Mouse (Mus musculus): ENCODE data around the gene Zbtb16.
A peak's percentile ranks its signal among the peaks of the same experiment; 100 is the strongest.

The Zbtb16 gene

DNA sequence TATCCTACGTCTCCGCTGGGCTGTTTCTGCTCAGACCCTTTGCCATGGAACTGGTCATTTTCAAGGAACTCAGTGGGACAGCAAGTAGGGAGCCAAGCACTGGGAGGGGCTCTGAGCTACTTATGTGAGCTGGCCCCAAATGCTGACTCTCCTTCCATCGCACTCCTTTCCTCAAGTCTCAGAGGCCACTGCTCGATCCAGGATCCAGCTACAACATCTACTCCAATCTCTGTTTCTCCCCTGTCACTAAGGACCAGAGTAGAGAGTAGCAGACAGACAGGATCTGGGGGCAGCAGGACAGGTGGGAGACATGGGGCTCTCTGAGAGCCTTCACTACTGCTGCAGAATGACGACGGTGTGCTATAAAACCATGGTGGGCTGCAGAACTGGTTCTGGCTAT is 91.6 kb downstream of the Zbtb16 start:
- DNase-seq (ENCODE audit: low spot score): no peak

DNA sequence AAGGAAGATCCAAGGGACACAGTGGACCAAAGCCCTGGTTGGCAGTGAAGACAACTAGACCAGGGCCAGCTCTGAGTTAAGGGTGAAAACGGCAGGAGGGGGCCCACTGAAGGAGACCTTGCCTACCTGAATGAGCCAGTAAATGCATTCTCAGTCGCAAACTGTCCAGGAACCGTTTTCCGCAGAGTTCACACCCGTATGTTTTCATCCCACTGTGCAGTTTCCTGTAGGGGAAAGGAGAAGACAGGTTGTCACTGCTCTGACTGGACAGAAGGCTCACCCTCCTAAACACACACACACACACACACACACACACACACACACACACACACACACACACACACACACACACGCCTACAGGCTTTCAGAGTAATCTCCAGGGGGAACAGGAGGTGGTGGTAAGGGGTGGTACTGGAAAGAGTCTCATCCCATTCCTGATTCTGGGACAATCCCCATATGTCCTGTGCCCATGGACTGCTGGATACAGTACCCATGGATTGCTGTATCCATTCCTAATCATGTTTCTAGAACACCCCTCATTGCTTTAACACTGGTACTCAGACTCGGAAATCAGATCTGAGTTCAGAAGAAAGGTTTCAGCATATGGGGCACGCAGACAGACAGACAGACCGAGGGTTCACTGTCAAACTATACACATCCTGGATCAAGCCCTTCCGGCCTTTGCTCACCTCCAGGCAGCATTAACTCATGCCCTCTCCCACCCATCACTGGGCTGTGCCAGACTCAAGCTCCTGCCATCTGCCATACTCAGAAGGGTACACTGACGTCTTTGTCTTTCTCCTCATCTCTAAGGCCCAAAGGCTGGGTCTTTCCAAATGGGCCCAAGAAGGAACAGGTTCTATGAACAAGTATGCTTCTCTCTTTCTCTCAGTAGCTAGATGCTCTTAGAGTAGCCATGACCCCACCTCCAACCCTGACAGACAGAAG is 92.4 kb downstream of the Zbtb16 start:
- no peak for DNase-seq (ENCODE audit: low spot score)

DNA sequence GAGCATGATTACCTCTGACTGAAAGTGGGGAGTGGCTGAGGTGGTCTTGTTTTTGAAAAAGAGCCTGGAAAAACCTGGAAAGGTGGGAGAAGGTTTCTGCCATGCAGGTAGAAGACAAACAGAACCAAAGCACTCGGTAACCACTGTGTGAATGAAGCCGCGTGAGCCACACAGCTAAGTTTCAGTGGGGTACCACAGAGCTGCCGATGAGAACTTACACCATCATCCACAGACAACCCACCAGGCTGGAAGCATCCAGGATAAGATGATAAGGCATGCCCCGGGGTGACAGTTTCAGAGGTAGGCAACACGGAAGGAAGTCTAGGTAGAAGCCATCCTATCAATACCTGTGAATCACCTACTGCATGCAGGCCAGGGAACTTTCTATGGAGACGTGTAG is 93.9 kb downstream of the Zbtb16 start:
- DNase-seq (ENCODE audit: low spot score): no peak

DNA sequence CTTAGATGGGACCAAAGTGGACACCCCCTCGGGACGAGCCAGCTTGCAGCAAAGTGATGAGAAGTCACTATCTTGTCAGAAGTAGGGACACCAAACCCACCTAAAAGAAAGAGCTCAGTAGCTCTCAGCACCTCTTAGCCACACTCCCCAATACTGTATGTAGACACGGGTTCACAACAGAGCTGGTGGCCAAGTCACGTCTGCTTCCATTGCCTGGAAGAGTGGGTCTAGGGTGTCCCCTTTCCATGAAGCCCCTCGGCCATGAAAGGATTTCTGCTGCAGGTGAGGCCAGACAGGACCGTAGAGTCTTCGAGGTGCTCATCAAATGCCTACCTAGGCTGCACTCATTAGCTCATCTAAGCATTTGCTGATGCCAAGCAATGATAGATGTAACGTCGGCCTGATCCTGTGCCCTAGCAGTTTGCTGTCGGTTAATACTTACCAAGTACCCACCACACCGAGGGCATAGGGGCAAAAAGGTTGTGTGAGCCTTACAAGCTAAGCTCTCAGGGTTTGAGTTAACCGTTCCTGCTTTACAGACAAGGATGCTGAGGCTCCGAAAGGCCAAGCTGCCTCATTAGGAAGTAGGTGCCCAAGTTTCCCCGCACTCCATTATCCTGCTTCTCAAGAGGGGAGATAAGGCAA is 94.5 kb downstream of the Zbtb16 start:
- DNase-seq (ENCODE audit: low spot score): no peak

DNA sequence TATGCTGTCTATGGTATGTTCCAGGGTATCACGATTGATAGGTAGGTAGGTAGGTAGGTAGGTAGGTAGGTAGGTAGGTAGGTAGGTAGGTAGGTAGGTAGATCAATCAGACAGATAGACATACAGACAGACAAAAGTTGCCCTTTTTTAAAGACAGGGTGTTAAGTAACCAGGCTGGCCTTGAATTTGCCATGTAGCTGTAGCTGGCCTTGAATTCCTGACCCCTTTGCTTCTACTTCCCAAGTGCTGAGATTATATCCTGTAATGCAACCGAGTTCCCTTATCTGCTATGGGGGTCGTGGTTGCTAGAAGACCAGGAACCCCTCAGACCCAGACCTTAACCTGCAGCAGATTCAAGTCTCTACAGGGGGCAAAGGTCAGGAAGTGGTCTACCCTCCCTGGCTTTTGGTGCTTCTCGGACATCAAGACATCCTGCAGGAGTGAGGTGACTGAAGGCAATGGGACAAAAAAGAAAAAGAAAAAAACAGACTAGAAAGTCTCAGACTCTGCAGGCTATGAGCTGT is 95.2 kb downstream of the Zbtb16 start:
- DNase-seq (ENCODE audit: low spot score): no peak

DNA sequence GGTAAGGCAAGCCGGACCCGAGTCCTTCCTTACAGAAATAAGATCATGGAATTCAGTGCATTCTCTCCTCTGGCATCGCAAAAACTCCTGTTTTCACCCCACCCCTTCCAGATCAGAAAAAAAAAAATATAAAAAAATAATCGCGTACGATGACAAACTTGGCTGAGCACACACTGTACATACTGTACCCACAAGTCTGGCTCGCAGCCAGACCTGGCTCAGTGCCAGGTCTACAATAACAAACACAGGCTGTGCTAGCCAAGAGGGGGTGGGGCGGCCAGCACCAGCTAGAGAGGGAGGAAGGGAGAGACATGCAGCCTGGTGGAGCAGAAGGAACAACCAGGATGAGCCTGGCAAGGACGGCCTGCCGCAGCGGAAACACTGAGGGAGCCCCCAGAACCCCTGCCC is 95.9 kb downstream of the Zbtb16 start:
- DNase-seq (ENCODE audit: low spot score): peak; percentile 96

DNA sequence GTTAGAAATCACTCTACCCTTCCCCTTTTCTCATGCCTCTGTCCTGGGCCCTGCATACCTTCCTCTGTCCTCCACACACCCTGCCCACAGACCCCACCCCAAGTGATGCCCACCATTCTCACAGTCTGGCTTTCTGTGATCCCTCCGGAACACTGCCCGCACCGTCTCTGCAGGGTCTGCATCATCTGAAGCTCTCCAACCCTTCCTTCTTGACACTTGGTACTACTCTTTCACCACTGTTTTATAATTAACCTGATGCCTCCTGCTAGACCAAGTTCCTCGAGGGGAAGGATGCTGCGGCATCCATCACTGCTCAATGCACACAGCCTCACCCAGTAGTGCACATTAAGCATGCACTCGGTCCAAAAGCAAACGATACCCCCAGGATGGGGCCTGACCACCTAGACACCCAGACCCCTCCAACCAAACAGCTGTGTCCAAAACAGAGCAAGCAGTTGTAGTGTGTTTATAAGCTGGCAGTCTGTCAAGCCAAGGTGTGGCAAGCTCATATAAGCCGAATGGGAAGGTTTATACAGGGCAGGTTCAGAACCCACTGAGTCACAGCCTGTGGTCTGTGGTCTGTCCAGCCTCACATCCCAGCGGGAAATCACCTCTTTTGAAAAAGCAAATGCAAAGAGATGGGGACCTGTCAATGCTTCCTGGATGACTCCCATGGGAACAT is 97.1 kb downstream of the Zbtb16 start:
- no peak for DNase-seq (ENCODE audit: low spot score)

DNA sequence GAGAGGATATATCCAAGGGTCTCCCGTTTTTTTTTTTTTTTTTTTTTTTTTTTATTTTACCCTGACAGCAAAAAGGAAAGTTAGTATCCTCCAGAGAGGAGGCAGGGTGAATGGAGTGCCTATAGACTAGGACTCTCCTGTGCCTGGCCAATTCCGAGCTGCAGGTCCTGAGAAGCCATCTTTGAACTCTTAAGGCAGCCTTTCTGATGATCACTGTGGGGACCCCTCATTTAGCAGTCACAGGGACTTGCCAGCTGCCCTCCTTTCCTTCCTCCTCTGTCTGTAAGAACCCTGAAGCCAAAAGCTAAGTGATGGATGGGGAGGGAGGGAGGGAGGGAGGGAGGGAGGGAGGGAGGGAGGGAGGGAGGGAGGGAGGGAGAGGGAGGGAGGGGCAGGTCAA is 98.1 kb downstream of the Zbtb16 start:
- no peak for DNase-seq (ENCODE audit: low spot score)

DNA sequence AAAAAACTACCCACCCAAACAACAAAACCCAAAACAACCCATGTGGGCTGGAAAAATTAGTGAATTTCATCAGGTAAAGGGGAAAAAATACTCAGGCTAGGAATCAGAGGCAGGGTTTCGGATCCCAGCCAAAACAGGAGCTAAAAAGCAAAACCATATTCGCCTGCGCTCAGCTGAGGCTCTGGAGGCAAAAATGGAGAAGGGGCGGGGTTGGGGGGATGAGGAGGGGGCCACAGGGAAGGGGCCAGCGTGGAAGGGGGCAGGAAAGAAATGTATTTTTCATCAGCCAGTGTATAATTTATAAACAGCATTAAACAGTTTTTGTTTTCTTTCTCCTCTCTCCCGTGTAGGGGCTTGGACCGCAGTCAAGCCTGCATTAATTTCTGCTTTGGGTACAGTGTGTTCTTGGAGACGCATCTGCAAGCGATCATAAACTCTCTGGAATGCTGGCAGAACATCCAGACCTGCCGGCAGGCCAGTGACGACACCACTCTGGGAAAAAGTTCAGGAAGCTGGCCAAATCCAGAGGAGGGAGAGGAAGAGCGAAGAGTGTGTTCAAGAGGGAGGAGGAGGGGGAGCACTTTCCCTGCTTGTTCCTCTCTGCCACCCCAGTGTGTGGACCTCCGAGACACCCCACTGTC is 98.7 kb downstream of the Zbtb16 start:
- DNase-seq (ENCODE audit: low spot score): peak; percentile 72

DNA sequence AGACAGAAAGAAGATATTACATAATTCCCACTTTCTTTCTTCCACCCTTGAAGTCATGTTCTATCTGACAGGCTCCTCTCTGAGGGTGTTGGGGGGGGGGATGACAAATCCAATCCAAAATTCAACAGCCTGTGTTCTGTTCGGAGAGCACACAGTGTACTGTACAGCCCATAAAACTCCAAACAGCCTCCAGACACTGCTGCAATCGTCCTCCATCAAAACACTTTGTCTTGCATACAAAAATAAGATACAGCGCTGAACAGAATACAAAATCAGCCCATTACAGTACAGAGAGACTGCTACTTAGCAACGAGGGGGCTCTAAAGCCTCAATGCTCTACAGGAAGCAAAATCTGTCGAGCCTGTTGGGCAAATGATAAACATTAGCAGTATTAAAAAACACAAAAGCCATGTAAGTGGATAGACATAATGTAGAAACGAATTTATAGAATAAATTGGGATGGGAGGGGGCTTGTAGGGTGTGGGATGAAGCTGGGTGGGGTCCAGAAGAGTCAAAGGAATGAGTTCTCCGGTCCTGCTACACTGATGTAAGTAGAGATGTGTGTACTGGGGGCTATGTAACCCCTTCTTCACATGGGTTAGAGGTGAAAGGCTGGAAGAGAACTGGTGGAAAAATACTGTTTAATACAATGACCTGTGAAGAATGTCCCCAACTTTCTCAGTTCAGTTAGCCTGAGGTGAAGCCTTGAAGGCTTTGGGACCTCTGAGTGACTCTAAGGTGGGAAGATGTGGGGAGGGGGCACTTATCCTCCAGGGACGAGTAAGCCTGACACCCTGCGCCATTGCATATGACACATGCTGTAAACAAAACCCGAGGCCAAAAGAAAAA is 99.4 kb downstream of the Zbtb16 start:
- DNase-seq (ENCODE audit: low spot score): no peak

DNA sequence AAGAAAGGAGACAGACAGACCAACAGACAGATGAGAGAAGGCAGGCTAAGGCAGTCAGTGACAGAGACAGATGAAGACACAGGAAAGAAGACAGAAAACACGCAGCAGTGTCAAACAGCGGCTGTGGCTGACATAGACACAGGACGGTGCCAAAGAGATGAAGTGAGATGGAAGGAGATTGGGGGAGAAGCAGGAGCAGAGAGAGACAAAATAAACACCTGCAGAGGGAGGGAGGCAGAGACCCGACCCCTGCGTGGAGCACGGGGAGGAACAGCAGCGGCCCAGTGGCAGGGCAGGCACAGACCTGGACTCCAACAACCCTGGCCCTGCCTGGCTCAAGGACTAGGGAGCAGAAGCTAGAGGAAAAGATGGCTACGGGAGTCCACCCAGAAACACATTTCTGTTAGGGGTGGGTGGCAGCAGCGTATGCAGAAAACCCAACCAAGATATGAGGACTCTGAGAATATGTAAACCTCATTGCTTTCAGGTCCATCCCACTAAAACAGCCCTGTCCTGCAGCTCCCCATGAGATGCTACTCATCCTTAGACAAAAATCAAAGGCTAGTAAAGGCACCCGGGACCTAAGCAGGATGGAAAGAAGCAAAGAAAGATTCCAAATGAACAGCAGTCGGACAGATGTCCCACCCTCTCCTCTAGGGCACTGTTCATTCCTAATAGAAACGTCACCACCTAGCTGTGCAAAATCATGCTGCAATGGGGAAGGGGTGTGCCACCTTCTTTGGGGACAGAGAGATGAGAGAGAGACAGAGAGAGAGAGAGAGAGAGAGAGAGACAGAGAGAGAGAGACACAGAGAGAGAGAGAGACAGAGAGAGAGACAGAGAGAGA is 100.3 kb downstream of the Zbtb16 start:
- DNase-seq (ENCODE audit: low spot score): no peak

DNA sequence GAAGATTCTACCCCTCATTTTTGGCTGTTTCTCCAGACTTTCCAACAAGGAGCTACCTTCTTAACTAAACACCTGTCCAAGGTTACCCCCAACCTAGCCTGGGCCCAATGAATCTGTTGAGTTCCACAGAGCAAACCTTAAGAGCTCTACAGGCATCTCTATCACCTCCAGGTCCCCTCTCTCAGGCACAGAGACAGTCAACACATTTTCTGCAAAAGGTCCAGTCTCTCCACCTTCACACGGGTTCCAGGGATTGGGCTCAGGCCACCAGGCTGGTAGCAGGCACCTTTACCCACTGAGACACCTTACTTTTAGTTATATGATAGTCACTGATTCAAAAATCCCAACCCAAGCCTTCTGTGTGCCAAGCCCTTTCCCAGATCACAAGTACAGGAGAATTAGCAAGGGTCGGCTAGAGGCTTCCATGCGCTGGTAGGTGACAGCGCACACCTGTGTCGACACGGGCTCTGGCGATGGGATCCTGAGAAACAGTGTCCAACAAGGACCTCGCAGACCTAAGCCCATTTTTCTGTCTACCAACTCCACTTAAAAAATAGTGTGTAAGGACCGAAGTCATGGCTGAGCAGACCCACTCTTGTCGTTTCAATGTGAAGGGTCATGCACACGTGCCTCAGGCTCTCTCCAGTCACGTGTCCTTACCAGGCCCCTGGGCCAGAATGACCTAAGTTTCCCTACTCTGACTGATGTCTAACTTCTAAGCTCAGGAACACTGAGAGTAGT is 101.1 kb downstream of the Zbtb16 start:
- DNase-seq (ENCODE audit: low spot score): no peak

DNA sequence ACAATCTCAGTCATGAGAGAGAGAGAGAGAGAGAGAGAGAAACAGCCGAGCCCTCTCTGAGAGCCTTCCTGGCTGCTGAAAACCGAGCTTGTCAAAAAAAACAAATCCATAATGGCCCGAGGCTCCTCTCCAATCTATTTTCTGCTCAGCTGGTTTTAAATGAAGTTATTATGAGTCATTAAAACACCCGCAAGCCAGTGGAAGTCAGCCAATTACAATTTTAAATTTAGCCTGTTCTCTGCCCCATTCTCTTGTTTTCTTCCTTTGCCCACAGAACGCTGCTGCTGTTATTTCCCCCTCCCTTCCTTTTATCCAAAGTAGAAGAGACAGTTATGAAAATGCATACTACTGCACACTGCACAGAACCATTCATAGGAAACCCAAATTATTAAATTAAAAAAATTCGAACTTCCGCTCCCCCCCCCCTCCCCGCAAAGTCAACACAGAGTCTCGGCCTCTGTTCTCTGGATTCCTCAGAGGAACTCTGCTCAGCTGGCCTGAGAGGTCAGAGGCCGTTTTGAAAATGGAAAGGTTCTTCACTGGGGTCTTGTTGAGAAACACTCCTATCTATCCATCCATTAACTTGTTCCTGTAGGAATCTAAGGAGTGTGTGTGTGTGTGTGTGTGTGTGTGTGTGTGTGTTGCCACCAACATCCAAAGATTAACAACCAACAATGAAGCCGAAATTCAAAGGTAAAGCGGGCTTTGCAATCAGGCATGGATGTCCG is 102.0 kb downstream of the Zbtb16 start:
- DNase-seq (ENCODE audit: low spot score): no peak

DNA sequence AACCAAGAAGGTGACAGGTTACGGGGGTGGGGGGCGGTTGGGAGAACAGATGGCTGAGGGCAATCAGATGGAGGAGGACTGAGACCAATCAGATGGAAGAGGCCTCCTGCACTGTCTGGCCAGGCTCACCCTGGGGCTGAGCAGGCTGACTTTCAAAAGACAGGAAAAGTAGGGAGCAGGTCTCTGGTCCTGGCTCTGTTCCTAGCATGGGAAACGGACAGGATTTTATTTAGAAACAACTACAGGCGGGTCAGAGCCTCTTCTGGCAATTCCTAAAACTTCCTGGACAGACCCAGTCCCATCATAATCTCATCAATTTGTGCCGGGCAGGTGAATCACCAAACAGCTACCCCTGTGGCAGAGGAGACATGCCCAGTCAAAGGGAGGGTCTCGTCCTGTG is 102.9 kb downstream of the Zbtb16 start:
- no peak for DNase-seq (ENCODE audit: low spot score)

DNA sequence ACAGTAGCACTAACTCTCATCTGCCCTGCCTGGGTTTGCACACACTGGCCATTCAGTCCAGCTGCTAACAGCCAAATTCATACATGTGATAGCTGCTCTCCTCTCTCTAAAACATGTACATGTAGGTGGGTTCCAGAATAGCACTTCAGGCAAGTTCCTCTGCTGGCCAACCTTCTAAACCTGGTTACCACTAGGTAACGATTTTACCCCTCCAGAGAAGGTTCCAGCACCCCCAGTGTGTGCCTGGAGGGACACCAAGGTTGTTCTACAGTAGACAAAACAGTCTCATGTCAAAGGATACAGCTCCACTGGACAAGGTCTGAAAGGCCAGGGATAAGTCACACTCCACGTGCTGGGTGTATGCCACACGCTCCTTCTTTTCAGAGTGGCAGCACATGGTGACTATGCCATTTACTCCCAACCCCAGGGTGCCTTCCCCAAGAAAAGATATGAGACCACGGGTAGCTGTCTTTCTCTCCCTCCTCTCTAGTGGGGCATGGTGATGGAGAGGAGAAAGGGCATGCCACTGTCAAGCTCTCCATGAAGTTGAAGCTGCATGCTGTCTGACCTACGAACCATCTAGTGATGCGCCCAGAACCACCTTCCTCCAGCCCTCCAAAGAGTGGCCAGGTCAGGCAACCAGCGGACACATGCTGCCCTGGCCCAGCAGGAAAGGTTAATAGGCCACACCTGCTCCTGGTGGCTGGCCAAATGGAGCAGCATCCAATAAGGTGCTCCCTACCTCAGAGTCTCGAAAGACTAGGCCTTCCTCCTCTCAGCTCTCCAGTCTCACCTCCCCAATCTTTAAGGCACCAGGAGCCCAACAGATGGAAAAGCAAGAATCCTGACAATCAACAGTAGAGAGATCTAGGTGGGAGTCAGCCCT is 104.1 kb downstream of the Zbtb16 start:
- DNase-seq (ENCODE audit: low spot score): no peak

DNA sequence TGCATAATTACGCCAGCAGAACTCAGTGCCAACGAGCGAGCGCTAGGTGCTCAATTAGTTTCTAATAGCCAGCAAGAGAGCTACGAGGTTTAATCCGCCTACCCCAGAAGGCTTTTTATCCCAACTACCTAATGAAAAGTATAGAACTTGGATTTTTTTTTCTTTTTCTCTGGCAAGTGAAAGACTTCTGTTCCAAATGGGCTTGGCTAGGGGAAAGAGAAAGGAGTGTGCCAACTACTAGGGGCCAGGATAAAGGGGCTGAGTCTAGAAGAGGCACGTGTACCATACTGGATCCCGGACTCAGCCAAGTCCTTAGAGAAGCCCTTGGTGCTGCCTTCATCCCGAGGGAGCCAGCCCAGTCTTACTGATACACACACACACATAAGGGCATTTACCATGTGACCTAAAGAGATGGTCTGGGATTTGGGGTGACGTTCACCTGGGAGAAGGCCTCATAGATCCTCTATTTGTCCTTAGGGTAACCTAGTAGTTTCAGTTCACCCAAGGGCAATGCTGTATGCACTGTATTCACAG is 105.5 kb downstream of the Zbtb16 start:
- DNase-seq (ENCODE audit: low spot score): no peak

DNA sequence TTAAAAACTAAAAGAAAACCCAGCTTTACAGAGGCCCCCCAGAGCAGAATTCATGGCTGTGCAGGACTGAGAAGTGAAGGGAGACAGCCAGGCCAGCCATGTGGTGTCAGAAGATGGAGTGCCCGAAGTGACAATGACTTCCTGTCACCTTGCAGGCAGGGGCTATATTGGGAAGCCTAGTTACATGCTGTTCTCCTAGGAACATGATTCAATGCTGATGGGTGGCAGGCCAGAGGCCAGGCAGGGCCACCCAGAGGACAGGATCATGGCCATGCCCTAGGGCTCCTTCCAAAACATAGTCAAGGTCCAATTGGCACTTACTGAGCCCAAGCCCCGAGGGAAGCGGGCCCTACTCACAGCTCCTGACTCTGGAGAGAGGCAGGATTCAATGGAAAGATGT is 106.6 kb downstream of the Zbtb16 start:
- DNase-seq (ENCODE audit: low spot score): no peak

DNA sequence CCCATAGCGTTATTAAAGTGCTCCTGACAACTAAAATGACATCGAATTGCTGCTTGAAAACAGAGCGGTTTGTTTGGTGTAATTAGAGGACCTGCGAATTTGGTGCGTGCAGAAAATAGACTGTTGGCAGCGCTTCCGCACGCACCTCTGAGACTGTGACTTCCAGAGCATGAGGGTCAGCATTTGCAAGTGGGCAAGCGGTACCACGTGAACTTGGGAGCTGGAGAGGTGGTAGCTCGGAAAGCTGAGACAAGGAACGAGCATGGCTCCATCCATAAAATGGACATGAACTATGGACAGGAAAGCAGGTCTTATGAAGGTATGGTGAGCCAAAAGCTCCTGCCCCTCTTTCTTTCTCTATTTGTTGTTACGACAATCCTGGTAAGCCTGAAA is 107.3 kb downstream of the Zbtb16 start:
- DNase-seq (ENCODE audit: low spot score): no peak

Data from urinary bladder, postnatal 25 days (tissue).